In the genomic region with DNA sequence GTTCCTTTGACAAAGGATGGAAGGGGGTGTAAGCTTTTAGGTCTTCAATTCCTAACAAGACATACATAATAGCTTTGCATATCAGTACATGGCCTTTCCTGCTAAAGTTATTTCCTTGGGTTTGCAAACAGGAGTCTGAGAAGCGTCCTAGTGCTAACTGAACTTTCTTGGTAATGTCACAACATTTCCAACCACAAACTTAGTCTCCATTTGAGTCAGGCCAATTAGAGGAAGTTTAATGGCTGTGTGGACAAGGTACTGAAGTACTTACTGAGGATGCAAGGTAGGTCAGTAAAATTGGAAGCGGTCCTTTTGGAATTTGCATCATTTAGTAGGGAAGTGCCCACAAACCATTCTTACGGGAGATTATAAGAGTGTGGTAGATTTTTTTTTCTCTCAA, we compare ENCODE assay signal across 29 mouse cellular contexts. TPM values are rescaled to one million over a fixed set of nuclear protein-coding genes. Genes with fewer than 3 reads are reported as not detected.
DNase-seq lines count a peak whose midpoint lies in the region; ATAC-seq and TF ChIP-seq lines count a peak whose summit lies in the region.
"Had no signal": no experiment of that assay in that cellular context is flagged by ENCODE, and none has a peak within 500 bp of the region (broad histone marks: within the 10 kb centered on the region; RNA-seq: fewer than 3 reads in every experiment).

No protein-coding gene starts in this region.

- H3K36me3 ChIP-seq in CH12.LX (replicated peaks in 1 of 2; ENCODE audit: control insufficient read depth in 1 of 2, insufficient read depth in 1 of 2, low read length in 1 of 2), result no peaks in the 10 kb centered on the region
- no peaks in the 10 kb centered on the region for H3K36me3 ChIP-seq in neural tube, embryonic 15.5 days
- no peaks in the 10 kb centered on the region for H3K36me3 ChIP-seq in midbrain, embryonic 14.5 days (ENCODE audit: control insufficient read depth, insufficient read depth, low read length)
- H3K36me3 ChIP-seq in kidney, embryonic 15.5 days, result no peaks in the 10 kb centered on the region
- H3K36me3 ChIP-seq: embryonic facial prominence, embryonic 10.5 days; embryonic facial prominence, embryonic 12.5 days; forebrain, embryonic 15.5 days had no signal

- peak; percentile 39 for DNase-seq in CH12.LX (ENCODE audit: extremely low read depth)
- DNase-seq in midbrain, embryonic 14.5 days, result no peak
- DNase-seq: adrenal gland, adult 2 months; adrenal gland, postnatal 10 days; adrenal gland, postnatal 25 days; B cell, adult 2 months; cerebellum, adult 11 months; cerebellum, adult 18-20 months; cerebellum, adult 8-10 months; cerebellum, adult 9-11 months; cerebellum, postnatal 14 days; cerebellum, postnatal 36 days; forebrain, postnatal 0 days had no signal

- H3K9me3 ChIP-seq in CH12.LX (replicated peaks; ENCODE audit: low read length), result no peaks in the 10 kb centered on the region
- no peaks in the 10 kb centered on the region for H3K9me3 ChIP-seq in neural tube, embryonic 15.5 days (replicated peaks)
- H3K9me3 ChIP-seq in midbrain, embryonic 14.5 days (ENCODE audit: control insufficient read depth, low read length), result no peaks in the 10 kb centered on the region
- H3K9me3 ChIP-seq in kidney, embryonic 15.5 days (replicated peaks), result no peaks in the 10 kb centered on the region
- H3K9me3 ChIP-seq: embryonic facial prominence, embryonic 10.5 days; embryonic facial prominence, embryonic 12.5 days; forebrain, embryonic 13.5 days; forebrain, embryonic 15.5 days had no signal

- no peak overlapping the region for H3K9ac ChIP-seq in CH12.LX (ENCODE audit: insufficient read depth, low read depth)
- no peak overlapping the region for H3K9ac ChIP-seq in neural tube, embryonic 15.5 days (replicated peaks)
- H3K9ac ChIP-seq in midbrain, embryonic 14.5 days (replicated peaks; ENCODE audit: low read length), result no peak overlapping the region
- no peak overlapping the region for H3K9ac ChIP-seq in kidney, embryonic 15.5 days
- H3K9ac ChIP-seq: embryonic facial prominence, embryonic 12.5 days; forebrain, embryonic 13.5 days; forebrain, embryonic 15.5 days; forebrain, postnatal 0 days had no signal

- ATAC-seq in granulocyte monocyte progenitor cell, adult 5-6 weeks (replicated peaks; ENCODE audit: poor library complexity, severe bottlenecking), result peak; percentile 95
- peak; percentile 74 for ATAC-seq in megakaryocyte progenitor cell, adult 5-6 weeks (replicated peaks; ENCODE audit: poor library complexity)
- no peak for ATAC-seq in neural tube, embryonic 15.5 days (ENCODE audit: low FRiP score)
- no peak for ATAC-seq in midbrain, embryonic 14.5 days (ENCODE audit: low FRiP score, low TSS enrichment)
- no peak for ATAC-seq in kidney, embryonic 15.5 days (replicated peaks; ENCODE audit: low FRiP score)
- ATAC-seq: CD4-positive, CD25-positive, alpha-beta regulatory T cell, adult 4 months; forebrain, embryonic 13.5 days; forebrain, embryonic 15.5 days; forebrain, postnatal 0 days had no signal

- TF ChIP-seq CTCF in CH12.LX (conservative IDR thresholded peaks at IDR 0.05 in 1 of 2, IDR thresholded peaks at IDR 0.05 in 1 of 2; ENCODE audit: low read depth in 2 of 2, low read length in 2 of 2), result no peak

- 90% methylated on average over 3 of the region's 3 CpGs for WGBS in neural tube, embryonic 15.5 days
- WGBS in midbrain, embryonic 14.5 days, result 93% methylated on average over 3 of the region's 3 CpGs
- WGBS in kidney, embryonic 15.5 days, result 92% methylated on average over 3 of the region's 3 CpGs

- no peaks in the 10 kb centered on the region for H3K27me3 ChIP-seq in CH12.LX (replicated peaks)
- H3K27me3 ChIP-seq in neural tube, embryonic 15.5 days (replicated peaks), result no peaks in the 10 kb centered on the region
- no peaks in the 10 kb centered on the region for H3K27me3 ChIP-seq in midbrain, embryonic 14.5 days (ENCODE audit: control insufficient read depth, insufficient read depth, low read length)
- no peaks in the 10 kb centered on the region for H3K27me3 ChIP-seq in kidney, embryonic 15.5 days
- H3K27me3 ChIP-seq: embryonic facial prominence, embryonic 12.5 days; forebrain, embryonic 13.5 days; forebrain, embryonic 15.5 days had no signal

- in situ Hi-C loops in CH12.LX (cut with MboI; ENCODE audit: low pct_ligation_motif_present, low pct_unique_long_range_greater_than_20kb, low sequenced_read_pairs), result no loop called here

- no peaks in the 10 kb centered on the region for H3K79me2 ChIP-seq in CH12.LX (replicated peaks; ENCODE audit: control insufficient read depth, extremely low read depth, insufficient read depth, poor library complexity, severe bottlenecking)

- no peak overlapping the region for H3K4me2 ChIP-seq in CH12.LX (ENCODE audit: insufficient read depth, low read depth, poor library complexity, severe bottlenecking)
- no peak overlapping the region for H3K4me2 ChIP-seq in neural tube, embryonic 15.5 days
- H3K4me2 ChIP-seq in midbrain, embryonic 14.5 days (ENCODE audit: low read length), result no peak overlapping the region
- no peak overlapping the region for H3K4me2 ChIP-seq in kidney, embryonic 15.5 days
- H3K4me2 ChIP-seq: embryonic facial prominence, embryonic 12.5 days; forebrain, embryonic 13.5 days; forebrain, embryonic 15.5 days had no signal

- no peak for TF ChIP-seq RAD21 in CH12.LX (IDR thresholded peaks at IDR 0.05; ENCODE audit: low read depth, low read length)

- dilution Hi-C loops in CH12.LX (cut with MboI; ENCODE audit: extremely low pct_ligation_motif_present, extremely low pct_unique_long_range_greater_than_20kb, low sequenced_read_pairs), result no loop called here

- peaks cover 4 to 13% of the 10 kb centered on the region in 2 experiments; a peak in 1 of 4 replicates for H3K4me1 ChIP-seq in CH12.LX (ENCODE audit: control insufficient read depth in 1 of 2, insufficient read depth in 2 of 2)
- no peaks in the 10 kb centered on the region for H3K4me1 ChIP-seq in neural tube, embryonic 15.5 days
- H3K4me1 ChIP-seq in midbrain, embryonic 14.5 days (ENCODE audit: control insufficient read depth, insufficient read depth, low read length), result no peaks in the 10 kb centered on the region
- no peaks in the 10 kb centered on the region for H3K4me1 ChIP-seq in kidney, embryonic 15.5 days
- H3K4me1 ChIP-seq: embryonic facial prominence, embryonic 10.5 days; embryonic facial prominence, embryonic 12.5 days; forebrain, embryonic 13.5 days; forebrain, embryonic 15.5 days had no signal

- no peak overlapping the region for H3K4me3 ChIP-seq in CH12.LX (replicated peaks in 1 of 3; ENCODE audit: low read depth in 2 of 3, low read length in 2 of 3, poor library complexity in 1 of 3)
- H3K4me3 ChIP-seq in neural tube, embryonic 15.5 days (replicated peaks), result no peak overlapping the region
- no peak overlapping the region for H3K4me3 ChIP-seq in midbrain, embryonic 14.5 days (replicated peaks; ENCODE audit: low read depth, low read length)
- H3K4me3 ChIP-seq in kidney, embryonic 15.5 days (replicated peaks), result no peak overlapping the region
- H3K4me3 ChIP-seq: embryonic facial prominence, embryonic 10.5 days; embryonic facial prominence, embryonic 12.5 days; forebrain, embryonic 13.5 days; forebrain, embryonic 15.5 days had no signal

- TF ChIP-seq EP300 in CH12.LX (IDR thresholded peaks at IDR 0.05; ENCODE audit: low read length), result peak; percentile 93

- no peak overlapping the region for H3K27ac ChIP-seq in CH12.LX (ENCODE audit: insufficient read depth, low read depth)
- H3K27ac ChIP-seq in neural tube, embryonic 15.5 days (replicated peaks), result no peak overlapping the region
- no peak overlapping the region for H3K27ac ChIP-seq in midbrain, embryonic 14.5 days (replicated peaks; ENCODE audit: low read depth, low read length)
- H3K27ac ChIP-seq in kidney, embryonic 15.5 days, result no peak overlapping the region
- H3K27ac ChIP-seq: embryonic facial prominence, embryonic 10.5 days; embryonic facial prominence, embryonic 12.5 days; forebrain, embryonic 13.5 days; forebrain, embryonic 15.5 days had no signal

- TF ChIP-seq POLR2A in CH12.LX (IDR thresholded peaks at IDR 0.05; ENCODE audit: low read depth, low read length), result no peak

TF ChIP-seq in CH12.LX, 34 proteins besides CTCF, POLR2A, EP300 and RAD21 (continues in another document):
- TF ChIP-seq NELFE (IDR thresholded peaks at IDR 0.05; ENCODE audit: low read depth, low read length) (no peak), KAT2A (IDR thresholded peaks at IDR 0.05; ENCODE audit: insufficient replicate concordance, low read length) (no peak), ETS1 (conservative IDR thresholded peaks at IDR 0.05; ENCODE audit: low read depth, low read length) (peak; percentile 53), NRF1 (IDR thresholded peaks at IDR 0.05; ENCODE audit: low read depth, low read length) (no peak), POLR2AphosphoS2 (IDR thresholded peaks at IDR 0.05; ENCODE audit: low read depth, low read length) (no peak), MAX (IDR thresholded peaks at IDR 0.05; ENCODE audit: low read length) (no peak), MAFK (IDR thresholded peaks at IDR 0.05; ENCODE audit: insufficient replicate concordance, low read length) (no peak), GABPA (IDR thresholded peaks at IDR 0.05; ENCODE audit: insufficient replicate concordance, low read depth, low read length) (no peak), UBTF (IDR thresholded peaks at IDR 0.05; ENCODE audit: low read depth, low read length) (no peak), PAX5 (IDR thresholded peaks at IDR 0.05; ENCODE audit: low read length) (no peak), BHLHE40 (IDR thresholded peaks at IDR 0.05; ENCODE audit: low read depth, low read length) (peak; percentile 55; the same call in 1 of the 2 replicates), CHD2 (IDR thresholded peaks at IDR 0.05; ENCODE audit: low read length) (0 out of 2 replicates have a peak, but pooled peaks have one; percentile 33), MYC (IDR thresholded peaks at IDR 0.05; ENCODE audit: low read depth, low read length) (no peak), USF2 (conservative IDR thresholded peaks at IDR 0.05; ENCODE audit: low read depth, low read length) (no peak), SIN3A (IDR thresholded peaks at IDR 0.05; ENCODE audit: low read length) (no peak), HCFC1 (IDR thresholded peaks at IDR 0.05; ENCODE audit: low read depth, low read length) (no peak), SMC3 (IDR thresholded peaks at IDR 0.05; ENCODE audit: low read depth, low read length) (no peak)

RNA-seq across cellular contexts. Expression of gene Cd40lg, which starts 28.6 kb away (rescaled TPM):
- 0.08 and 0.21 TPM in 2 replicates for total RNA-seq in CH12.LX (2012; rRNA removed)
- total RNA-seq in CH12.LX (2014; rRNA removed), result not detected in 2 replicates
- polyA plus RNA-seq in CH12.LX (2012; ENCODE audit: insufficient read length, low read depth), result 0.19 TPM in 1 of 2 replicates, not detected in the other
- total RNA-seq in granulocyte monocyte progenitor cell, adult 5-6 weeks (2014; fragmentation: Nextera tagmentation), result not detected in 2 replicates
- not detected in 2 replicates for total RNA-seq in granulocyte monocyte progenitor cell, adult 5-6 weeks (2017)
- total RNA-seq in megakaryocyte progenitor cell, adult 5-6 weeks (2015), result not detected in 2 replicates
- total RNA-seq in megakaryocyte progenitor cell, adult 5-6 weeks (2017), result not detected in 2 replicates
- polyA plus RNA-seq in neural tube, embryonic 15.5 days (2015; fragmentation: Nextera tagmentation; extraction: Ambion mirVana), result not detected in 2 replicates
- polyA plus RNA-seq in midbrain, embryonic 14.5 days (2014; fragmentation: Nextera tagmentation; extraction: Ambion mirVana), result not detected in 2 replicates
- polyA plus RNA-seq in kidney, embryonic 15.5 days (2015; fragmentation: Nextera tagmentation; extraction: Ambion mirVana), result not detected in 2 replicates
- total RNA-seq: adrenal gland, adult 2 months; adrenal gland, postnatal 25 days; adrenal gland, postnatal 4 days; ES-E14; forebrain, postnatal 0 days; MEL had no signal
- polyA plus RNA-seq: adrenal gland, adult 2 months; brain, embryonic 14.5 days; cortical plate, adult 2 months; embryonic facial prominence, embryonic 10.5 days; embryonic facial prominence, embryonic 12.5 days; embryonic facial prominence, embryonic 14.5 days; forebrain, embryonic 11.5 days; forebrain, embryonic 13.5 days; forebrain, embryonic 15.5 days; forebrain, postnatal 0 days had no signal

Comparison
In these comparisons a context has a peak if more than half of its experiments do, and no peak if none do; other contexts are left out.
1. ATAC-seq: peak in granulocyte monocyte progenitor cell, adult 5-6 weeks (single experiment) and megakaryocyte progenitor cell, adult 5-6 weeks (single experiment); none in neural tube, embryonic 15.5 days (single experiment), midbrain, embryonic 14.5 days (single experiment) and kidney, embryonic 15.5 days (single experiment).